Mouse (Mus musculus): ENCODE results near the gene Prpmp5. TPM values are rescaled to one million over a fixed set of nuclear protein-coding genes. Genes with fewer than 3 reads are reported as not detected.
"Not testable (repeated sequence)": the region's sequence is repeated elsewhere in the genome, so short reads cannot be mapped to it uniquely, and the experiment has no call there.

Prpmp5 gene
- polyA plus RNA-seq (2021), result not detected

GRCm38 (mm10) chr6:132314657-132315056 is at the start of gene Prpmp5:
Gene Prpmp5, minus strand, starts transcription at chr6:132314757.
- DNase-seq (ENCODE audit: low read depth, low spot score); CTCF ChIA-PET; H3K27me3 ChIP-seq; ATAC-seq; POLR2A ChIA-PET; in situ Hi-C loops (cut with MboI; ENCODE audit: low pct_unique_long_range_greater_than_20kb): not testable (repeated sequence)

- not testable (repeated sequence) for ATAC-seq; DNase-seq (ENCODE audit: low read depth, low spot score)
These were observed 49.5 kb upstream of the Prpmp5 start, which contains the start of gene Gm8882 for GRCm38 (mm10) chr6:132364034-132364433. Gene Gm8882, minus strand, starts transcription at chr6:132364134.

More at GRCm38 (mm10) chr6:132364034-132364433, 49.5 kb upstream of the Prpmp5 start, which contains the start of gene Gm8882:
- in situ Hi-C loops (cut with MboI; ENCODE audit: low pct_unique_long_range_greater_than_20kb); CTCF ChIA-PET; POLR2A ChIA-PET; H3K27me3 ChIP-seq: not testable (repeated sequence)

Other genes starting within 250 kb of the Prpmp5 start
- not detected for gene Prb1, start 104.2 kb downstream of the Prpmp5 start, polyA plus RNA-seq (2021)
- not detected for gene Gm8882, start 49.4 kb upstream of the Prpmp5 start, polyA plus RNA-seq (2021)